Mouse (Mus musculus) liver, adult 2 months (tissue): ENCODE data around the gene Ube2d2b.

Experiments
- CTCF ChIP-seq: fragments of 200-500 bp; IDR thresholded peaks from 2 replicates; pipeline ENCODE4 v1.5.1; 2011; ENCODE audit warnings: low read depth, low read length, control low read depth
- POLR2A ChIP-seq: fragments of 200-500 bp; IDR thresholded peaks from 2 replicates; pipeline ENCODE4 v1.6.1; 2011; ENCODE audit warnings: low read length, control low read depth; ENCODE audit not compliant: insufficient read depth; ENCODE audit errors: extremely low read depth

DNA sequence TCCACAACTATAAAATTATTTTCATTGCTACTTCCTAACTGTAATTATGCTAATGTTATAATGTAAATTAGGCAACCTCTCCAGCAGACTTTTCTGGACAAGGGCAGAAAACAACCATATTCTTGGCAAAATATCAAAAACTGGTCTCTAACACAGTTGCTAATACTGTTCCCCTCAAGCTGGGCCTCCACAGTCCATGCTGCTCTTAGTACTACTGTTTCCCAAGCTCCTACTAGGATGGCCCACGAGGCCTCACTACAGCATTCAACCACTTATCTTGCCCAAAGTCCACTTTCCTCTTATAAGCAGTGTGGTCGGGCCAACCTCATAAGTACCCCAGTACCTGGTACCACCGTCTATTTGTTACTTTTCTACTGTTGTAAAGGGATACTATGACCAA is 24.7 kb downstream of the Ube2d2b start:
- TF ChIP-seq CTCF (no peak), POLR2A (no peak)
